Mouse (Mus musculus) lung, postnatal 10 days (tissue): ENCODE measurements around the gene Psmc4.
A peak's percentile ranks its signal among the peaks of the same experiment; 100 is the strongest.

ENCODE experiments used
- DNase-seq: peaks from one replicate; pipeline ENCODE4 v3.0.0; 2021

The Psmc4 gene

GRCm38 (mm10) chr7:28049476-28050409, at the start of gene Psmc4:
Gene Psmc4, minus strand, starts transcription at chr7:28050101.
- peak; percentile 99 for DNase-seq

DNA sequence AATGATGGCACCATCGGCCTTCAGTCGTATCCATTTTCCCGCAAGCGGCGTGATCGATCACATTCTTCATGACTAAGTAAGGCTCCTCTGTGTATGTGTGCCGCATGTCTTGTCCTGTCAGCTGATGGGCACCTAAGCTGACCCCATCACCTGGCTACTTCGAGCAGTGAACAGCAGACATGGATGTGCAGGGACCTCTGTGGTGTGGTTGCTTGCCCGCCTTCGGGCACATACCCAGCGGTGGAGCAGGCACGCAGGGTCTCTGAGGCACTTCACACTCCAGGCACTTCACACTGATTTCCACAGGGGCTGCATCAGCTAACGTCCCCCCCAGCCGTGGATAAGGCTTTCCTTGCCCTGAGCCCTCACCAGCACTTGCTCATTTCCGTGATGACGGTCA, 49.2 kb upstream of the Psmc4 start:
- DNase-seq = no peak

DNA sequence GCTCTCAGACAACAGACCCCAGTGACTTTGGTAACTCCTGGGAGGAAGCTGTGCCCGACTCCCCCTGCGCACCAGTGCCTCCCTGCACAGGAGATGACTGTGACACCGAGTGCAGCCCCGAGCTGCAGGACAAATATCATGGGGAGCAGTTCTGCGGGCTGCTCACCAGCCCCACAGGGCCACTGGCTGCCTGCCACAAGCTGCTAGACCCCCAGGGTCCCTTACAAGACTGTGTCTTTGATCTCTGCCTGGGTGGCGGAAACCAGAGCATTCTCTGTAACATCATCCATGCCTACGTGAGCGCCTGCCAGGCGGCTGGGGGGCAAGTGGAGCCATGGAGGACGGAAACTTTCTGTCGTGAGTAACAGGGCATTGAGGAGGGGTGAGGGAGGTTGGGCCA, 43.6 kb upstream of the Psmc4 start:
- no peak for DNase-seq

DNA sequence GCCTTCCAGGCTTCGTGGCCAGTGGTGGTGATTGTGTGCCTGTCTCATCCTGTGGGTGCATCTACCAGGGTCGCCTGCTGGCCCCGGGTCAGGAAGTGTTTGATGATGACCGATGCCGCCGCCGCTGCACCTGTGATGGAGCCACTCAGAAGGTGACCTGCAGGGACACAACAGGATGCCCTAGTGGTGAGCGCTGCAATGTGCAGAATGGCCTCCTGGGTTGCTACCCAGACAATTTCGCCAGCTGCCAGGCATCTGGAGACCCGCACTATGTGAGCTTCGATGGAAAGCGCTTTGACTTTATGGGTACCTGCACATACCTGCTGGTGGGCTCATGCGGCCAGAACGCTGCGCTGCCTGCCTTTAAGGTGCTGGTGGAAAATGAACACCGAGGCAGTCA, 36.3 kb upstream of the Psmc4 start:
- no peak for DNase-seq

DNA sequence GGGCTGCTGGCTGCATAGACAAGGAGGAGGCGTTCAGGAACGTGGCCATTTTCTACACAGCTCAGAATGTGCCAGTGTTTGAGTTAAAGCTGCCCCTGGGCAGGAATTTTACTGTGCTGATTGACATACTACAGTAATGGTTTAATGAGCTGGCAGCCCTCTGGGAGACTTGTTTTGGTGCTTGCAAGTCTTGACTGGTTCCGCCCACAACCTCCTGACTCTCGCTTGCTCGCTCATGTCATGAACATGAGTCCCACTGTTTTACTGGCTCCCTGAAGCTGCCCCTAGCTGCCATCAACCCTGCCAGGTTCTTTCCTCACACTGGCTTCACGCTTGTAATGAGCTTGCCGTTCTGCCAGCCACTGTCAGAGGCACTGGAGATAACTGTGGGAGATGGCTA, 34.3 kb upstream of the Psmc4 start:
- DNase-seq = no peak

GRCm38 (mm10) chr7:28070531-28071298, 20.8 kb upstream of the Psmc4 start, which contains the start of gene Fcgbp:
Gene Fcgbp, plus strand, starts transcription at chr7:28071236.
- no peak for DNase-seq

- DNase-seq = no peak
Measured at GRCm38 (mm10) chr7:28069546-28070172, 19.8 kb upstream of the Psmc4 start.

DNA sequence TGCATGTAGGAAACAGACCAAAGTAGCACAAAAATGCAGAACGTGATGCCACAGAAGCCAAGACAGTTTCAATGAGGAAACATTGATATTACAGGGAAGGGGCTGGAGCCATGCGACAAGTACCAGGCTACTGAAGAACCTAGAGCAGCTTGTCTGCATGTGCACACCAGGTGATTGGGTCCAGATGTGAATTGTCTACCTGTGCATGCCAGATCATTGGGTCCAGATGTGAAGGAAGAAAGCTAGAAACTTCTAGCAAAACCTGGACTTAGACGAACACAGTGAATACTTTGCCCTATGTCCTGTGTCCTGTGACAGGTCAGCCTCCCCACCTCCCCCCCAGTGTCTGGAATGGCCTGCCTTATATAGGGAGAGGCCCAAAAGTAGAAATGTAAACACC, 18.8 kb upstream of the Psmc4 start:
- no peak for DNase-seq

GRCm38 (mm10) chr7:28059972-28060371, 10.1 kb upstream of the Psmc4 start:
- DNase-seq = no peak

DNA sequence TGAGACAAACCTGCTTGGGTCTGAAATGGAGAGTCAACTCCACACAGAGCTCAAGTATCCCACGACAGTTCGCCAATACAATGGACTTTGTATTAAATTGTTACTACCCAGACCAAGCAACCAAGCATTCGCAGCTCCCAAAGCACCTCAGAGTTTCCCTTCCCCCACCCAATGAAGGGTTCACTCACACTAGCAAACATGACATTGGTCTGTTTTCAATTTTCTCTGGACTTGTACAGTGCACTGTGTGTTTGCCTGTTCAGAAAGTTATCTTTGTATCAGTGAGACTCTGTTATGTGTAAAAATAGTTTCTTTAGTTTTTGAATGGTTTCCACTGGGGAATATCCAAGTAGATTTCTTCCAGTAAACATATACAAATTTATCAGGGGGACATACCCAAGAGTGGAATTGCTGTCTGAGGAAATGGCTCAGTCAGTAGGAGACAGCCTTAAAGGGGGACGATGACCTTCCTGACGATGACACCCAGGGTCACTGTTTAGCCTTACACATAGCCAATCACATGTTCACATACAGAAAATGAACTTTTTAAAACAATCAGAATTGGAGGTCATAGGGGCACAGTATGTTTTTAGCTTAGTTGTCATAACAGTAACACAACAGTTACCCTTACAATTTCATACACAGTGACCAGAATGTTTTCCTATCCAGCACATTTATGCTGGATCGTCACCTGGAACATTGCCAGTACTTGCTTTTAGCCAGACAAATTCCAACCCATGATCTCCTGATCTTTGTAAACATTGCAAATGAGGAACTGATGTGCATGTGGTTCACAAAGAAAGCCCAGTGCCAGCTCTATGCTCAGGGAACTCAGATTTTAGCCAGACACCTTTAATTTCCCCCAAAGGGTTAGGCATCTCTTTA, 3.4 kb upstream of the Psmc4 start:
- peak; percentile 73 for DNase-seq

DNA sequence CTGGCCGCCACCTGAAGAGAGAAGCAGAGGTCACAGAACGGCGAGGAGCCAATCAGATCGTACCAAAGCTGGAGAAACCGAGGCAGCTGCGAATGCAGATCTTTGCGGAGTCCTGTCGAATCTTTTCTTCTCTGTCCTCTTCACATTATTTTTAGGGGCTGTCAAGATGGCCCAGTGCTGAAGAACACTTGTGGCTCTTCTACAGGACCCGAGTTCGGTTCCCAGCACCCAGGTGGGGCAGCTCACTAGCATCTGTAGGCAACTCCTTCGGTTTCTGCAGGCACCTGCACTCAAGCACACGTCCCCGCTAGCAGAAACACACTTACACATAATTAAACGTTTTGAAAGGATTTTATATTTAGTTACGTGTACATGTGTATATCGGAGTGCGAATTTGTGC, 683 bp upstream of the Psmc4 start:
- DNase-seq = no peak

- DNase-seq = no peak
Measured at GRCm38 (mm10) chr7:28044524-28044923, 5.4 kb downstream of the Psmc4 start.

DNA sequence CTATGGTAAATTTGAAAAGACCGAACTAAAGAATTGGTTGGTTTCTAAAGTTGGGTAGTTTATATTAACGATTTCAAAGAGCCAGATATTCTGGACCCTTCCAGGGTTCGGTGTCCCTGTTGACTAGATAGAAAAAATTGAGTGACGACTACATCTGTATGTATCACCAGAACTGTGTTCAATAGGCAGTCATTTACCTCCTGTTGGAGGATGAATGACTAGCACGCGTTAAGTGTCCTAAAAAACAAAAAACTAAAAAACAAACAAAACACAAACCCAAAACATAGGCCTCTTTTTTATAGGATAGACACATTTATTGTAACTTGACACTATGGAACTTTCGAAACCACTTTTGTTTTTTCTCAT, 35.5 kb downstream of the Psmc4 start:
- no peak for DNase-seq

DNA sequence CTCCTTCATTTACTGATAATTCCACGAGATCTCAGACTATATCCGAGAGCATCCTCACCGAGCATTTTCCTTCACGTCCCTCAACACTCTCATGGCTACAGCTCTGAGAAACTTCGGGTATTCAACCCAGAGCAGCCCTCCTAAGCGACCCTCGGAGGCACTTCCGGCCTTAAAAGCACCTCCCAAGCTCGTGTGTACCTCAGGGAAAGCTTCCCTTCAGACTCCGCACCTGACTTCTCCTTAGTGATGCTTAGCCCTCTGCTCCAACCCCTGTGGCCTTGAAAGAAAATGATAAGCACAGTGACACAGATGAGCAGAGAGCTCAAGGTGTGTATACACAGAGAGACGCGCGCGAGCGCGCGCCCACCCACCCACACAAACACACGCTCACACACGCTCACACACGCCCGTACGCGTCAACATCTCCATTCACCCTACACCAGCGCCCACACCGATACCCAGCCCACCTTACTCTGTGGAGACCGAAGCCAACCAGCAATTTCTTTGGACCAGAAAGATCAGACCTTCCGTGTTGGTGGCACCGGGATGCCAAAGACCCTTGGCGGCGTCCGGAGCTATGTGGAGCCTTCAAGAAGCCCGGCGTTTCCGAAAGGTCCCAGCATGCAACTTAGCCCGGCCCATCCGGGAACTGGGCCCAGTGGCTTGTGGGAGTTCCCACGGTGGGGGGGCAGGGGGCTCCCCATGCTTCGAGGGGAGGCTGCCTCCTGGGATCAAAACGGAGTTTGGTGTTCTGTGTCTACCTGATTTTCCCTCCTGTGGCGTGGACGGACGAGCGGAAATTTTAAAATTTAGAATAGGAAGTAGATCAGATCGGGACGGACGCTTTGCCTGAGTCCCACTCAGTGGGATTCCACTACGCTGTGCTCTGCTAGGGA, 36.1 kb downstream of the Psmc4 start, which contains the start of gene Zfp850:
TSS of gene Zfp850 (minus strand) at position 567 of the 896 bp plus-strand sequence.
- peak; percentile 88 for DNase-seq

GRCm38 (mm10) chr7:28010271-28010670, 39.6 kb downstream of the Psmc4 start:
- no peak for DNase-seq
